Mouse (Mus musculus) kidney, adult 11 months (tissue): ENCODE measurements around the gene Pxk.
"Not testable (repeated sequence)": the region's sequence is repeated elsewhere in the genome, so short reads cannot be mapped to it uniquely, and the experiment has no call there.

ENCODE experiments used
- DNase-seq: peaks from one replicate; pipeline ENCODE4 v3.0.0; 2022

The Pxk gene

DNA sequence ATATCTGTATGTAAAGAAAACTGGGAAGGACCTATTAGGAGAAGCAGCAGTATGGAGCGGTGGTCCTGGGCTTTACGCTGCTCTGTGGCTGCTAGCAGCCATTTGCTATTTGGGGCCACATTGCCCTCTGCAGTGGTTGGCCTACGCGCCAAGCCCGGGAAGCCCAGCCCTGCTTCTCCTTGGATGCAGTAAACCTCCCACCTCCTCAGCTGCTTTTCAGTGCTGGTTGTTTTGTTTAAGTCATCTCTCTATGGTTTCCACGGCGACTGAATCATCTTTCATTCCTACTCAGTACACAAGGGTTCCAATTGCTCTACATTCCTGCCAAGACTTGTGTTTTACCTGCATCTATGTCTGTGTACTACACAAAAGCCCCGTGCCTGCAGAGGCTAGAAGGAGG is 50.8 kb downstream of the Pxk start:
- no peak for DNase-seq

DNA sequence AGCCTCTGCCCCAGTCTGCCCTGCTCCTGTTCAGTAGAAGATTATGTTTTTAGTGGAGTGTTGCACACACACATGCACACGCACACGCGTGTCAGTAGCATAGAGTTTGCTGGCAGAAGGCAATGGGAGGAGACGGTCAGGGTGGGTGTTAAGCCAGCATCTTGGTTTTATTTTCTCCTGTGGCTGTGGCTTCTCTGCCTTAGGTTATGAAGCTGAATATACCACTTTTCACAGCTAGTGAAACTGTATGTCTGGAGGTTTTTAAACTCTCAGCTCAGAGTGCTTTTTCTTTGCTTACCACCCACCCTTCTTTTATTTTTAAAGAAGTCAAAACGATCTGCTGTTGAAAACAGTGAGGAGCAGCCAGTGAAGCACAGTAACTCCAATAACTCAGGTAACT is 53.7 kb downstream of the Pxk start:
- no peak for DNase-seq

DNA sequence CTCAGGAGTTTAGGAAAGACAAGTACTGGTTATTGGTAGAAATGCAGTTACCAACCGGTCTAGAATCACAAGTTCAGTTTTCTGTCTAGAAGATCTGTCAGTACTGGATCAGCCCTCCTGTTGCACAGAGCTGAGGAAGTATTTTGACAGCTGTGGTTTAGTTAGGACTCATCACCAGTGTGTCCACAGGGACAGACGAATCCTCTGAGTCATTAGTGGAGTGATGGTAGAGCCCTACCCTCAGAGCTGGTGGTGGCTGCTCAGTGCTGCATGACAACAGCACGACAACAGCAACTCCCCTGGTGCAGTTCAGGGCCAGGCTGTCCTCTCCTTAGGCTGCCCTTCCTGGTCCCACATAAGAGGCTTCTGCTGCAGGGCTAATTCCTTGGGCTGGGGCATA is 56.1 kb downstream of the Pxk start:
- no peak for DNase-seq

DNA sequence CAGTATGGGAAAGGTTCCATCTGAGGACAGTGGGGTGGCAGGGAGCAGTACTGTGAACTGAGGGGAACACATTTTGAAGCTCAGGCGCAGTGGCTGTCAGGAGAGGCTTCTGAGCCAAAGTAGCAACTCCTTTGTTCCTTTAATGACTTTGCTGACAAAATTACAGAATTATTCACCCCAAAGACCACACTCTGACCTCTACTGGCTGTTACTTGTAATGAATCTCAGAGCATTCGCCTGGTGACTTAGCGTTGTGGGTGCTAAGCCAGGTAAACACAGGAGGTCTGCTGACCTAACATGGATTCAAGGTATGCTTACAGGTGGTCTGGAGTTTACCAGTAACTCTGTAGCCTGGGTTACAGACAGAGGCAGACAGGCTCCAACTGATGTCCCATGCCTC is 58.9 kb downstream of the Pxk start:
- no peak for DNase-seq

DNA sequence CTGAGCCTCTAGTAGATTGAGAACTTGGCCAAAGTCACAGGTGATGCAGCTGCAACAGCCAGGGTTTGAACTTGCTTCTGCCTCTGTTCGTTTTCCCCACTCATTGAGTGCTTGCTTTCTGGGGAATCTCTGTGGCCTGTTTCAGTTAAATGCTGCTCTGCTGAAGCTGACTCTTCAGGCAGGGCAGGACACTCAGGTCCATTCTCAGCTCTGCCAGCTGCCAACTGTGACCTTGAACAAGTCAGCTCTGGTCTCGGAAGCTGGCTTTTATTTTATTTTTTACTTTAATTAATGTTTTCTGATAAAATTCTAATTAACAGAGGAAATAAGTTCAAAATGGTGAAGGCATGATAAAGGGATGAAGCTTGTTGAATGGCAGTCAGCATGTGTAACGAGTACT is 60.7 kb downstream of the Pxk start:
- no peak for DNase-seq

DNA sequence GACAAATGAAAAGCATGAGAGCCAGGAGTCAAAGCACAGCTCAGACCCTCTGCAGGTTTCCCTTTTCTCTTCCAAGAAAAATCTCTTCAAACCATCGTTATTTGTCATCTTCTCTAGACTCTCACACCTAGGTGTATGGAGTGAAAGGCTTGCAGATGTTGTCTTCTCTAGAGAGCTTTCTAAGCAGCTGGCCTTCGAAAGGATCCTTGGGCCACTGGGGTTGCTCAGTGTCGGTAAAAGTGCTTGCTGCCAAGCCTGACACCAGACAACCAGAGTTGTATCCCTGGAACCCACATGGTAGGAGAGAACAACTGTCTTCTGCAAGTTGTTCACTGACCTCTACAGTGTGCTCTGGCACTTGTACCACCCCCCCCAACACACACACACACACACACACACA is 61.1 kb downstream of the Pxk start:
- no peak for DNase-seq

DNA sequence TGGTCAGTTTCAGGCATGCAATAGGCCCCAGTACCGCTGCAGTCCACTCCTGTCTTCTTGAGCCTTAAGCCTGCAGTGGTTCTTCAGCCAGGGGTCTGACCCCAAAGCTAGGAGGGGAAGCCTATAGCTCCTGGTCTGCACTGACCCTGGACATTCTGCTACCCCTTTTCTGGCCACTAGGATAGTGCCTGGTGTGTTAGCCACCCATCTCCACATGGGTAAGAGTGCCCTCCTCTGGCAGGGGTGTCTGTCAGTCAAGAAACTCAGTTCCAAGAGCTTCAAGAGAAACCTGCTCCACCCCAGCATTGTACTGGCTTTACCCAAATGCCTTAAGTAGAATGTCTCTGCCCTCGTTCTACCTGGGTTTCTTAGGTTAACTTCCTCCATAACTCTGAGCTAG is 63.8 kb downstream of the Pxk start:
- no peak for DNase-seq

DNA sequence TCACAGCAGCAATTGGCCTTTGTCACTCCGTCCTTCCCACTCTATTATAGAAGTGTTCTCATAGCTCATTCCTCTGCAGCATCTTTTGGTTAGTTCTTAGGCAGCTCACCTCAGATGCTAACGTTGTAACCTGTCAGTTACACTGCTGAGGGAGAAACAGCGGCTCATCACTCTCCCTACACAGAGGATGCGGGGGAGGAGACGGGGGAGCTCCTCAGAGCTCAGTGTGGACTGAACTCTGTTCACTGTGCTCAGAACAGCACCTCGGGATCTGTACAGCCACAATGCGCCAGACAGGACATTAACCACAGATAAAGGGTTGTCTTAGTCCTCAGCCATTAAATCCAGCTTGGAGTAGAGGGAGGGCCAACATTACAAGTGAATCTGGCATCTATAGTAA is 66.5 kb downstream of the Pxk start:
- DNase-seq, result no peak

DNA sequence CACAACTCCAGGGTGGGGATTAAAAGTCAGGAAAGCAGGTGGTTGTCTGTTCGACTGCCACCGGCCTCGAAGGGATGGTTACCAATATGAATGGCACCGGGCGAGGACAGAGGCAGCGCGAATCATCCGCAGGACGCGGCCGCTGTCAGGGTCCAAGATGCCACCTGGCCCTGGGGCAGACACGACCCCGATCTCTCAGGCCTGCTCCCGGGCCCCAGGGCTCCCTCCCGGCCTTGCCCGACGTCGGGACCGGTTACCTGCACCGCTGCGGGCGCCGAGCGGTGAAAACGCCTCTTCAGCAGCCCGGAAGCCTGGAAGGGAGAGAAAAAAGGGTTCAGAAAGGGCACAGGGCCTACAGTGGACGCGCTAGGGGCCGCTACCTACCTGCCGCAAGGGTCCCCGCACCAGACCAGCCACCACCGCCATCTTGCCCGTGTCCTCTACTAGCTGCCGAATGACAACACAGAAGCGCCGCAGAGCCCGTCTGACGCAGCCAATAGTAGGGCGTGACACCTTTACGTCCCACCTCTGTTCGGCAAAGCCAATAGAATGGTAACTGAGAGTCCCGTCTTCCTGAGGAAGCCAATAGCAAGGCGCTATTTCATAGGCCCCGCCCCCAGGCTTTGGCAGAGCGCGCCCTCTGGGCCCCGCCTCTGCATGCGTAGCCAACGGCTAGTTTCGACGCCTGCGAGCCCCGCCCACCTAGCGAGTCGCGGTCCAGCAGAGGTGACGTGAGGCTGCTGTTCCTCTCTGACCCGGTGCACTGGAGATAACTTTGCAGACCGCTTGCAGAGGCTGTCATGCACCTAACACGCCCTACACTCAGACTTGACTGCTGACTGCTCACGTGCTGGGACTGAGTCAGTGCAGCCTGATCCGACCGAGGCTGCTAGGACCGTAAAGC is 74.7 kb downstream of the Pxk start, which contains the start of gene Pdhb:
Pdhb (minus strand) TSS at position 519 of the 904 bp plus-strand sequence.
- DNase-seq, result peak; percentile 100

DNA sequence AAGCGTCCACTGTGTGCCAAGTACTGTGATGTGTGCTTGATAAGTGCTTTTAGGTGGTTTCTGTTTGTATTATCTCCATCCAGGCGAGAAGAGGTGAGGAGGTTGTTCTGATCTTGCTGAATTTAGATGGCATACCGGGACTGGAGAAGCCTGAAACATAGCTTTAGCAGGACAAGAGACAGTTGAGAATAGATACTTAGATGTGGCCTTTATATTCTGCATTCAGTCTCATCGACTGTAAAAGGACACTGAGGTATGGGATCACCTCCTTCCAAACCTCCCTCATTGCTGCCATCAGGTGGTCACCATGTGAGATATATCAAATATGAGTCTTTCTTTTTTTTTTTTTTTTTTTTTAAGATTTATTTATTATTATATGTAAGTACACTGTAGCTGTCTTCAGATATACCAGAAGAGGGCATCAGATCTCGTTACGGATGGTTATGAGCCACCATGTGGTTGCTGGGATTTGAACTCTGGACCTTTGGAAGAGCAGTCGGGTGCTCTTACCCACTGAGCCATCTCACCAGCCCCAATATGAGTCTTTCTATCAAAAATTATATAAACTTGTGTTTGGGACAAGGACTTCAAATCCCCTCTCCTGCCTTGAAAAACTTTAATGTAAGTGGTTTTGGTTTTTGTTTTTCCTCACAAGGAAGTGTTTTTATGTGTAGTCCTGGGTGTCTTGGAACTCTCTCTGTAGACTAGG is 75.7 kb downstream of the Pxk start:
- not testable (repeated sequence) for DNase-seq

DNA sequence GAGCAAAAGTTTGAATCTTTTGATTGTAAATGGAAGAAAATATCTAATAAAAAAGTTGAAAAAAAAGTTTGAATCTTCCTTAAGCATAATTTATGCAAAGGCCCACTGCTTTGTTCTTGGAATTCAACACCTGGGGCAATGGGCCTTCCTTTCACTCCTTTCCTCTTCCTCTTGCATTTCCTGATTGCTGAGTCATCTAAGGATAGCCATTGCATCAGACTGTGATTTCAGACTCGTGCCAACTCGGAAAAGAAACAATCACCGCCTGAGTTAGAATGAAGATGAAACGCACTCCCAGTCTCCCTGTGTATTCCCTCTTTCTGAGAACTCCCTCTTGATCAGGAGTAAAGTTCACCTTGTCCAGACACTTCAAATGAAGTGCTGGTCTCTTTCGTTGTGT is 76.6 kb downstream of the Pxk start:
- no peak for DNase-seq

DNA sequence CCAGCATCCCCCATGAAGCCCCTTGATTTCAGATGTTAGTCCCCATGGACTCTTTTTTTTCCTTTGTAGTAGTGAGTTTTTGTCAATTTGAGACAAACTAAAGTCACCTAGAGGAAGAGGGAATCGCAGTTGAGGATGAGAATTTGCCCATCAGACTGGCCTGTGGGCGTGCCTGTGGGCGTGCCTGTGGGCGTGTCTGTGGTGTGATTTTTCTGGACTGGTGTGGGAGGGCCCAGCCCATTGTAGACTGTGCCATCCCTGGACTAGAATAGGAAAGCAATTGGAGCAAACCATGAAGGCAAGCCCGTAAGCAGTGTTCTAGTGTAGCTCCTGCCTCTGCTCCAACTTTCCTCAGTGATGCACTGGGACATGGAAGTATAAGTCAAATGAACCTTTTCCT is 78.2 kb downstream of the Pxk start:
- DNase-seq, result no peak

DNA sequence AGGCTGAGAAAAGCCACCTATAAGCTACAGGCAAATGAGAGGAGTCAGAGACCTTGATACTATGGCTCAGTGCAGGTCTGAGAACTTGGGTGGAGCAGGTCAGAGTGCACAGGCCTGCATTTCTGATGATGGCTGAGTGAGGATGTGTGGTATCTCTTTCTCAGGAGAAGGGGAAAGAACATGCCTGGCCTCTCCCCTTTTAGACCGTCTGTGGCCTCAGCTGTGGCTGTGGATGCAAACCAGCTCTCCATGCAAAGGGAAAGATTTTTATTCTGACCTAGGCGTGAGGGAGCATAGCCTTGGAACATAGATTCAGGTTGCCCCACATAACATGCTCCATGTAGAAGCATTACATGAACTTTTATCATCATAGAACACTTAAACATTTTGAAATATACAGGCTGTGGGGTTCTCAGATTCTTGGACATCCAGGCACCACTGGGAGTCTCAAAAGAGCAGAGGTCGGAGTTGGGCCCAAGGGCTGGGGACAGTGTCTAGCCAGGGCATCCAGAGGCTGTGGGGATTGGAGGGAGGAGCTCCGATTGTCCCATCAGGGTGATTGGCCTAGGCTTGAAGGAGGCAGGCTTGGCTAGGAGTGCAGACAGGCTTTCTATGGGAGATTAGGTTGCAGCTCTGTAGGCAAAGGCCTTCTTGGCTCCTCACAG is 82.5 kb downstream of the Pxk start:
- no peak for DNase-seq

DNA sequence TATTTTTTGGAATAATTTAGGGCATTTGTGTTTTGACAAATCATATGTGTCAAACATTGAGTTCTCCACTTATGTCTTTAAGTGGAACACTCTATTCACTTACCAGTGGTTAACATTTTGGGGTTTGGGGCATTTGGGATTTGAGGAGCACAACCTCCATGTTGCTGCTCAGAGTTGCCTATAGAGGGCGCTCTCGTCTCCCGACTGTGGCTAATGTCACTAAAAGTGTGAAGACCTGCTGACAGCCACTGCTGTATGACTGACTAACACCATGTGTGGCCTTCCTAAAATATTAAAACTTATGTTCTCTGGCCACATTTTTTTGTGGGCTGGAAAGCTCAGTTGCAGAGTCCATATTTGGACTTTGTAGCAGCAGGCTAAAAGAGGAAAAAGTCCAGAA is 85.3 kb downstream of the Pxk start:
- no peak for DNase-seq

DNA sequence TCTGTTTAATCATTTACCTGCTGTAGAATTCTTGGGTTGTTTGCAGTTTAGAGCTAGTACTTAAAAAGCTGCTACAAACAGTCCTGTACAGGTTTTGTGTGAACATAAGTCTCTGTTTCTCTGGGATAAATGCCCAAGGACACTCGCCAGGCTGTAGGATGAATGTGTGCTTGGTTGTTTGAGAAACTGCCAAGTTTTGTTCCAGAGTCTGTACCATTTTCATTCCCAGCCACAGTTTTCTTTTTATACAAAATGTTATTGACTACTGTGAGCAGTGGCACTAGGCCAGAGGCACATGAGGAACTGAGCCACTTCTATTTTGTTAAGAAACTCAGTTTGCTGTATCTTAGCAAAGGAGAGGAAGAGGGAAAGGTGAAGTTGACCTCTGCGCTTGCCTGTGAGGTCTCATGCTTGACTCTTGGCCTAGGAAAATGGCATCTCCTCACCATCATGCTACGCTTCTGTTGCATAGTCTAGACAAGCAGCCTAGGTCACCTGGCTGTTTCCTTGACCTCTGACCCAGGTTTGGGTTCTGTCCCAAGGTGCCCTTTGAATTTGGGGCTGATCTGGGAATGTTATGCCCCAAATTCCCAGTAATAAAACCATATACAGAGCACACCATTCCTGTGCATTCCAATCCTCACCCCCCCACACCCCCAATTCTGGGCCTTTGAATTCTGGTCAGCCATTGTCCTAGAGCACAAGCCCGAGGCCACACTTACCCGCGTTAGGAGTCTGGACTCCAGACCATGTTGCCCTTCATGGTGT is 88.5 kb downstream of the Pxk start:
- no peak for DNase-seq

DNA sequence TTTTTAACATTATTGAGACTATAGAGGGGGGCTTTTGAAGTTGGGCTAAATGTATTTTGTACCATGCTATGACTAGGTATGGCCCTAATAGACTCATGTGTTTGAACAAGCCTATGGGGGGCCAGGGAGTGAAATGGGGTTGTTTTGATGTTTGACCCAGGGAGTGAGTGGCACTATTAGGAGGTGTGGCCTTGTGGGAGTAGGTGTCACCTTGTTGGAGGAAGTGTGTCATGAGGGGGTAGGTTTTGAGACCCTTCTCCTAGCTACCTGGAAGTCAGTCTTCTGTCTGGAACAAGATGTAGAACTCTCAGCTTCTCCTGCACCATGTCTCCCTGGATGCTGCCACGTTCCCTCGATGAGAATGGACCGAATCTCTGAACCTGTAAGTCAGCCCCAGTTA is 92.5 kb downstream of the Pxk start:
- DNase-seq, result no peak

DNA sequence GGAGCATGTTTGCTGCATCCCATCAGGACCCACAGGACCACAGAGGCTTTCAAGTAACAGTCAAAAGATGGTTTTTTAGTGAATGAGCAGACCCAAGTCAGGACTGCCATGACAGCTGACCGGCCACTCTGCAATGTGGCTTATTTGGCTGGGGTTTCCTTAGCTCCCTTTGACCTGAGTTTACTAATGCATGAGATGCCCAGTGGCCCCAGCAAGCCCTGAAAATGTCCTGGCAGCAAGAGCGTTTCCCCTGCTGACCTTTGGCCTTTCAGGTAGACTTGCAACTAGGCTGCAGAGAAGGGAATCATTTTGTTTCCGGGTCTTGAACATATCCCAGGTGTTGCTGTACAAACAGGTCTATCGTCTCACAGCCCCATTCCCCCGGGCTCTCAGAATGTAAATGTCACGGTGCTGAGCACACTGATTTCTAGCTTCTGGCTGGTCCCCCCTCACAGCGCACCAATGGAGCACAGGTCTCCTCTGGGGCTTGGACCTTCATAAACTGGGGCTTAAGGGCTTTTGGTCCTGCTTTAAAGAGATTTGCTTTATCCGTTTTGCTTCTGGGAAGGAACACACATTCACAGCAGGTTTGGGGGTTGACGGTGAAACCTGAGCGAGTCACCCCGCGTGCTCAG is 93.4 kb downstream of the Pxk start:
- DNase-seq, result no peak

DNA sequence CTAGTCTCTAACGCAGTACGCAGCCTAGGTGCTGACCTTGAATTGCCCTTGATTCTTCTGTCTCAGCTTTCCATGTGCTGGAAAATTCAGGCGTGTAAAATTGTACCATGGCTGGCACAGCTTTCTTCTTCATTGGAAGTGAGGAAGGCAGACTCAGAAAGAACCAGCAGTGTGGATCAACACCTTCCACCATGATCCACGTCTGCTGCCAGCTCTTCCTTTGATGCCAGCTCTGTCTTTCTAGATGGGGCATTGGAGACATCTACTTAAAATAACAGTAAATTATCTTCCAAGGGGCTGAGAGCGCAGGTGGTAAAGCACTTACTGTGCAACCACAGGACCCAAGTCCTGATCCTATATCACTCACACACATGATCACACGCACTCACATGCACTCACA is 94.7 kb downstream of the Pxk start:
- DNase-seq, result no peak

DNA sequence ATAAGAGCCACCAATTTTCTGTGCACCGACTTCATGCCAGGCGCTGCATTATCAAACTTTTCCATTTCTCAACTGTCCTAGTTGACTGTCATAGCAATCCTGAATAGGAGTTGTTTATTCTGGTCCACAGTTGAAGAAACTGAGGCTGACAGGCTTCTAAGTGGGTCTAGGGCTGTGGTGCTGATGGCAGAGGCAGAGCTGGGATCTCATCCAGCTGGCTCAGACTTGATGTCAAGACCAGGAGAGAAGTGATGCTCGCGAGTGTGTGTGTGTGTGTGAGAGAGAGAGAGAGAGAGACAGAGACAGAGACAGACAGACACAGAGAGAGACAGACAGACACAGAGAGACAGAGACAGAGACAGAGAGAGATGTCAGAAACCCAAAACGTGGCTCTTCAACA is 102.8 kb downstream of the Pxk start:
- DNase-seq, result no peak

DNA sequence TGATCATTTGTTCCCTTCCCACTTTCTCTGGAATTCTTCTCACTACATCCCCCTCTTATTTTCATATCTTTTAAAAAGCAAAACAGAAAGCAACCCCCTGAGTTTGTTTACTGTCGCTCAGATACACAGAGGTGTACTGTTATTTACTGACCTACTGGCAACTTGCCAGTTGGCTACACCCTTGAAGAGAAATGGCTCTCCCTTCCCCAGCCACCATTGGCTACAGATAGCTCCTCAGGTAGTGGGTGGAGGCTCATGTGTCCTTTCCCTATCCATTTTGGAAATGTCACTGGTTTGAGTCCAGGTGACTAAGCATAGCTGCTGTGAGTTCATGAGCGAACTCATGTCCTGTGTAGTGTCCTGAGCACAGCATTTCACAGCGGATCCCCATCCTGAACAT is 103.7 kb downstream of the Pxk start:
- DNase-seq, result no peak

DNA sequence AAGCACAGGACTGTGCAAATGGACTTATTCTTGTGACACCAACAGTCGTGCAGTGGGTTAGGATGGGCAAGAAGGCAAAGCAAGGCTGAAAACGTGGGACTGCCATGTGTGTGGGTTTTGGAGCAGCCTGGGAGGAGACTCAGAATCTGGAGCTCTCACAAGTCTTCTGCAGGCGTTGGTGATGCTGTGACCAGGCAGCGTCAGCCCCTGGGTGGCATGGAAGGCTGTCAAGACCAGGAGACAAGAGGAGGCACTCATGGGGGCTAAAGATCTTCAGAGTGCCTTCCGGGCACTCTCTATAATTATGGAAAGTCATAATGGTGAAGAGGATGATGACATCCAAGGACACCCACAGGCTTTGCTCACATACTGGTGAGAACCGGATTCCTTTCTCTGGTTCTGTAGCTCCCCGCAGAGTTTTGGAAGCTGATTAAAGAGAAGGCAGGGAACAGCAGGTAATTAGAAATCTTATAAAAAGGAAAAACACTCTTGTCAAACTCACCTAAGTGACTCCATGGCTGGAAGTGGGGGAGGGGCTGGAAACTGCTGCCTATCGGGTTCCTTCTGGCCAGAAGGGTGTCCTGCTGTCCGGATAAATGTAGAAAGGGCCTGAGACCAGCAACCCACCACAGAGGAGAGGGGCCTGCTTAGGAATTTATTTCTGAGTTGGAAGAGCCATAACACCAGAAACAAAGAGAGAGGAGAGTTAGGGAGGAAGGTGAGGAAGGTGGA is 108.3 kb downstream of the Pxk start:
- no peak for DNase-seq

DNA sequence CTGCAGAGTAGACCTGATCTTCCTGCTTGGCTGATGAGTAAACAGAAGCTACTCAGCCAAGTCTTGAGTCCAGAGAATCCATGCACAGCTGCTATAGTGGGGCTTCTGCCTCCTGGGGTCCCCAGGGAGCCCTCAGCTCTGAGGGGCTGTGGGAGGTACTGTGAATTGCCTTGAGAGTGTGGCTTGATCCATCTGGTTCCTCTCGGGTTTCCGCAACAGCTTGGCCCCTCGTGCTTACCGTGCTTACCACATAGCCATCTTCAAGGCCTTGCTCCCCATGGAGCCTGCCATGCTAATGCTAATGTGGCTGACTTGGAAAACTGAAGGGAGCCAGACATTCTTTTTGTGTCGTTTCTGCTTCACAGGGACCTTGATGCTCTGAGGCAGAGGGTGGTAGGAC is 109.1 kb downstream of the Pxk start:
- DNase-seq, result no peak
